Mouse (Mus musculus) lung, embryonic 15.5 days (tissue): ENCODE measurements around the gene Med27. TPM values are rescaled to one million over a fixed set of nuclear protein-coding genes. Genes with fewer than 3 reads are reported as not detected.
"Not testable (repeated sequence)": the region's sequence is repeated elsewhere in the genome, so short reads cannot be mapped to it uniquely, and the experiment has no call there.

Source experiments
- ATAC-seq: fragments of 200-750 bp; cut with Nextera tagmentation; 2 replicates; pipeline ENCODE4 v1.8.0; 2017; ENCODE audit warnings: moderate number of reproducible peaks, borderline replicate concordance; ENCODE audit not compliant: low FRiP score, low TSS enrichment; ENCODE audit errors: extremely low read depth
- H3K27ac ChIP-seq: fragments of 300-500 bp; sonication (generic); 2 replicates; pipeline ENCODE4 v1.5.1; 2015; ENCODE audit warnings: moderate library complexity, mild to moderate bottlenecking, inconsistent platforms
- H3K27me3 ChIP-seq: fragments of 300-500 bp; sonication (generic); 2 replicates; pipeline ENCODE4 v1.6.1; 2015; ENCODE audit warnings: inconsistent platforms
- H3K36me3 ChIP-seq: fragments of 300-500 bp; sonication (generic); 2 replicates; pipeline ENCODE4 v1.6.1; 2015; ENCODE audit warnings: inconsistent platforms
- H3K4me1 ChIP-seq: fragments of 300-500 bp; sonication (generic); 2 replicates; pipeline ENCODE4 v1.6.1; 2015; ENCODE audit warnings: inconsistent platforms
- H3K4me2 ChIP-seq: fragments of 300-500 bp; sonication (generic); 2 replicates; pipeline ENCODE4 v1.6.1; 2015; ENCODE audit warnings: inconsistent platforms, mild to moderate bottlenecking, moderate library complexity
- H3K4me3 ChIP-seq: fragments of 300-500 bp; sonication (generic); 2 replicates; pipeline ENCODE4 v1.5.1; 2015; ENCODE audit warnings: mild to moderate bottlenecking, inconsistent platforms
- H3K9ac ChIP-seq: fragments of 300-500 bp; sonication (generic); 2 replicates; pipeline ENCODE4 v1.6.1; 2015; ENCODE audit warnings: inconsistent platforms
- H3K9me3 ChIP-seq: fragments of 300-500 bp; sonication (generic); 2 replicates; pipeline ENCODE4 v1.6.1; 2016; ENCODE audit warnings: inconsistent platforms
- WGBS: fragments of 180-500 bp; shearing (Covaris S2); methylation state at CpG from one replicate; pipeline ENCODE4 v1.1.7; 2015; 5-methylcytosine and 5-hydroxymethylcytosine counted together
- polyA plus RNA-seq: library from polyadenylated mRNA; unstranded; fragments of >200 nt; fragmentation: Nextera tagmentation; extraction: Ambion mirVana; gene quantifications from 2 replicates; pipeline ENCODE4 v1.2.1, GENCODE M21; 2015

Gene Med27
- polyA plus RNA-seq, 1 experiment from 2014 or later, result 49.5 TPM

DNA sequence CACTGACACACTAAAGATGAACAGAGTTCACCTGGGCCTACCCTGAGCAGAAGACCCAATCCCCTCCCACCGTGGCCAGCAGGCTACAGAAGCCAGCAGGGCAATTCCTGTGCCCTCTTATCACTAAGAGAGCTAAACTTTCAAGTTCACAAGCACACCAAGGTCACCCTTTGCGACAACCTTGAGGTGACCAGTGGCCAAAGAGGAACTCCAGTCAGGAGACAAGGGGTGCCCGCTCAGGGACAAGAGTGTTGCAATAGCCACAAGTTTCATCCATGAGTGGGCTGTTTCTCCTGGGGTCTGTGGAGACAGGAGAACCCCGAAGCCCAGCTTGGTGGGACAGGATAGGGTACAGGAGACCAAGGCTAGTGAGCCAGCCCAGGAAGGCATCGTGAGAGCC is 182.2 kb downstream of the Med27 start:
- Histone ChIP-seq H3K4me2 (no peak overlapping the region), H3K36me3 (no peaks in the 10 kb centered on the region), H3K4me1 (0 out of 2 replicates have a peak, but pooled peaks cover 9% of the 10 kb centered on the region), H3K9ac (no peak overlapping the region), H3K27me3 (no peaks in the 10 kb centered on the region), H3K9me3 (no peaks in the 10 kb centered on the region), H3K4me3 (no peak overlapping the region), H3K27ac (no peak overlapping the region)
- 80% methylated on average over 5 of the region's 5 CpGs for WGBS
- no peak for ATAC-seq

DNA sequence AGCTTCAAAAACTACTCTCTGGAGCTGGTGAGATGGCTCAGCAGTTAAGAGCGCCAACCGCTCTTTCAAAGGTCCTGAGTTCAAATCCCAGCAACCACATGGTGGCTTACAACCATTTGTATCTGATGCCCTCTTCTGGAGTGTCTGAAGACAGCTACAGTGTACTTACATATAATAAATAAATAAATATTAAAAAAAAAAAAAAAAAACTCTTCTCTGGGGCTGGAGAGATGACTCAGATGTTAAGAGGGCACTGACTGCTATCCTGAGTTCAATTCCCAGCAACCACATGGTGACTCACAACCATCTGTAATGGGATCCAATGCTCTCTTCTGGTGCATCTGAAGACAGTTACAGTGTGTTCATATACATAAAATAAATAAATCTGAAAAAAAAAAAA is 183.2 kb downstream of the Med27 start:
- H3K4me1 ChIP-seq, H3K4me2 ChIP-seq, H3K36me3 ChIP-seq, H3K4me3 ChIP-seq, H3K9me3 ChIP-seq, H3K9ac ChIP-seq, H3K27ac ChIP-seq, H3K27me3 ChIP-seq, ATAC-seq: not testable (repeated sequence)
- WGBS, result 92% methylated on average over 2 of the region's 2 CpGs

DNA sequence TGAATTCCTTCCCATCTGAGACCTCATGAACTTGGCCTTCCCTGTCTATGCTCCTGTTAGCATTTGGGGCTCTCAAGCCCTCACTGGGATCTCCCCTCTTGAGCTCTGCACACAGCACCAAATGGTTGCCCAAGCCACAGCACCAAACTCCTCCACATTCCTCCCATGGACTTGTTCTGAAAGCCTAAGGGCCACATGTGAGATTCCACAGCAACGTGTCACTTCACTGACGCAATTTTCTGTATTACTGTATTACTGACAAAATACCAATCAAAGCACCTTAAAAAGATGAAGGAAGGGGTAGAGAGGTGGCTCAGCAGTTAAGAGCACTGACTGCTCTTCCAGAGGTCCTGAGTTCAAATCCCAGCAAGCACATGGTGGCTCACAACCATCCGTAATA is 185.6 kb downstream of the Med27 start:
- no peak overlapping the region for H3K27ac ChIP-seq
- WGBS, result 80% methylated on average over 3 of the region's 3 CpGs
- H3K9me3 ChIP-seq, result no peaks in the 10 kb centered on the region
- H3K4me1 ChIP-seq, result no peaks in the 10 kb centered on the region
- no peaks in the 10 kb centered on the region for H3K27me3 ChIP-seq
- no peak overlapping the region for H3K9ac ChIP-seq
- no peak for ATAC-seq
- no peaks in the 10 kb centered on the region for H3K36me3 ChIP-seq
- H3K4me3 ChIP-seq, result no peak overlapping the region
- H3K4me2 ChIP-seq, result no peak overlapping the region

DNA sequence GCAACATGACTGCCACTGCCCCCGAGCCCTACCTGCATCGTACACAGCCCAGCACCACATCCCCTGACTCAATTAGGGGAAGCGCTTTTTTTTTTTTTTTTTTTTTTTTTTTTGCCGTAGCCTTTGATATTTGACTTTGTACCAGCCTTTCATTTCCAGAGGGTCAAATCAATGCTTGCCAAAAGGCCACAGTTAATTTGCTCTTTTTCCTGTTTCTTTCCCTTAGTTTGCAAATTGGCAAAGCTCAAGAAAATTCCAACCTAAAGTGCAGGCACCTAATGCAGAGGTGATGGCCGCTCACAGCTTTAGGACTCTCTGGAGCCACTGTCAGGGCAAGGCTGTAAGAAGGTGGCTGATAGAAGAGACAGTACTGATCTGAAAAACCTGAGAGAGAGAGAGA is 186.3 kb downstream of the Med27 start:
- H3K27me3 ChIP-seq, result no peaks in the 10 kb centered on the region
- H3K4me1 ChIP-seq, result no peaks in the 10 kb centered on the region
- 67% methylated on average over 5 of the region's 5 CpGs for WGBS
- ATAC-seq, result no peak
- no peak overlapping the region for H3K9ac ChIP-seq
- no peak overlapping the region for H3K4me3 ChIP-seq
- H3K36me3 ChIP-seq, result no peaks in the 10 kb centered on the region
- no peak overlapping the region for H3K27ac ChIP-seq
- H3K9me3 ChIP-seq, result no peaks in the 10 kb centered on the region
- H3K4me2 ChIP-seq, result no peak overlapping the region

DNA sequence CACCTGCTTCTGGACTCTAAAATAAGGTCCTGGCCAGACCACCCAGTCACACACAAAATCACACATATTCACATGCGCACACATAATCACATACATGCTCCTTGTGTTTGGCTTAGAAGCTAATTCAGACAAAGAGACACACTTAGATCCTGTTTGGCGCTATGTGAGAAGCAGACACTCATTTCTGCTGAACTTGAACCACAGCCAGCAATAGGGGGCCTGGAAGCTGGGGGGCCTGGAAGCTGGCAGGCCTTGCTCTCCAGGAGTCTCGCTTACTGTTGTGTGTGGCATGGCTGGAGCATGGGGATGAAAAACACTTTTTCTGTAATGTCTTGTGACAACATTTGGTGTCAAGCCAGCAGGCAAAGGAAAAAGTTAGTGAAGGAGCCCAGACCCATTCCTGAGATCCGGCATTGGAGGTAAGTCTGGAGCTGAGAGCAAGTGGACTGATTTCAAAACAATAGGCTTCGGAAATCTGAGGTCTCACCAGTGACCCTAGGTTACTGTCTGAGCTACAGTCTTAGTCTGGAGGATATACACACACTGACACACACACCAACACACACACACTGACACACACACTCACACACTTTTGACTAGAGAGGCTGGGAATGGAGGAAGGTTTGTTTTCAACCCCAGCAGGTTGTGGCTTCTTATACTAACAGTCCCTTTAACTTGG is 189.1 kb downstream of the Med27 start:
- no peaks in the 10 kb centered on the region for H3K4me1 ChIP-seq
- no peak overlapping the region for H3K27ac ChIP-seq
- H3K36me3 ChIP-seq, result no peaks in the 10 kb centered on the region
- H3K4me2 ChIP-seq, result no peak overlapping the region
- no peaks in the 10 kb centered on the region for H3K27me3 ChIP-seq
- WGBS, result 53% methylated on average over 5 of the region's 5 CpGs
- H3K9ac ChIP-seq, result no peak overlapping the region
- ATAC-seq, result no peak
- H3K9me3 ChIP-seq, result no peaks in the 10 kb centered on the region
- no peak overlapping the region for H3K4me3 ChIP-seq

DNA sequence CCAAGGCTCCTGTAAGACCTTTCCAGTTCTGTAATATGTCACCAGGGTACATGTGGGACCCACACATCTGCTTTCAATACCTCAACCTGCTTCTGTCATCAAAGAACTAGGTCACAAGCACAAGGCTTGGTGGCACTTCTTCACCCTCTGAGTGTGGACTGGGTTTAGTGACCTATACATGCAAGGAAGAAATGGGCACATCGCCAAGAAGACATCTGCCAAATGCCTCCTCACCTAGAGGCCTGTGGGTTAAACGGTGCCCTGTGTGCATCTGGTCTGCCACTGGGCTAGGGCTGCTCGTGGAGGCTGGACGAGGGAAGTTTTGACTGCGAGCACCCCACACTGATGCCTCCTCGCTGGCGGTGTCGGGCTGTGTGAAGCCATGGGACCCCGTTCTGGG is 189.9 kb downstream of the Med27 start:
- no peak for ATAC-seq
- Histone ChIP-seq H3K4me3 (no peak overlapping the region), H3K27ac (no peak overlapping the region), H3K4me2 (no peak overlapping the region), H3K36me3 (no peaks in the 10 kb centered on the region), H3K9me3 (no peaks in the 10 kb centered on the region), H3K4me1 (no peaks in the 10 kb centered on the region), H3K9ac (no peak overlapping the region), H3K27me3 (no peaks in the 10 kb centered on the region)
- WGBS, result 83% methylated on average over 9 of the region's 9 CpGs

DNA sequence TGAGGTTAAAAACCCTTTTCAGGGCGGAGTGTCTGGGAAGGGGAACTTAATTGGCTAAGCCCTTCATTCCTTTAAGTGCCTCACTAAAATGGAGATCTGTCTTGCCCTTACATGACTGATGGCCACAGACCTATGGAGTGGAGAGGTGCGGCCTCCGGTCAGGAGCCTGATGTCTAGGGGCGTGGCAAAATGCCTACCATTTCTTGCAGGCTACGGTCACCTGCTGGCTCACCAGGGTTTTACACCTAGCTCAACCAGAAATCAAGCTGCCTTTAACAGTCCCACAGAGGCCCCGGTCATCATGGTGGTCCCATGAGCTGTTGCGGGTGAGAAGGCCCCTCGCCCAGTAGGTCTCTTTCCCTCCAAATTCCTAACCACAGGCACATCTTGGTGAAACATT is 190.7 kb downstream of the Med27 start:
- ATAC-seq, result no peak
- no peaks in the 10 kb centered on the region for H3K4me1 ChIP-seq
- H3K27me3 ChIP-seq, result no peaks in the 10 kb centered on the region
- no peak overlapping the region for H3K4me3 ChIP-seq
- H3K36me3 ChIP-seq, result no peaks in the 10 kb centered on the region
- 77% methylated on average over 8 of the region's 8 CpGs for WGBS
- H3K4me2 ChIP-seq, result no peak overlapping the region
- no peaks in the 10 kb centered on the region for H3K9me3 ChIP-seq
- H3K27ac ChIP-seq, result no peak overlapping the region
- no peak overlapping the region for H3K9ac ChIP-seq

DNA sequence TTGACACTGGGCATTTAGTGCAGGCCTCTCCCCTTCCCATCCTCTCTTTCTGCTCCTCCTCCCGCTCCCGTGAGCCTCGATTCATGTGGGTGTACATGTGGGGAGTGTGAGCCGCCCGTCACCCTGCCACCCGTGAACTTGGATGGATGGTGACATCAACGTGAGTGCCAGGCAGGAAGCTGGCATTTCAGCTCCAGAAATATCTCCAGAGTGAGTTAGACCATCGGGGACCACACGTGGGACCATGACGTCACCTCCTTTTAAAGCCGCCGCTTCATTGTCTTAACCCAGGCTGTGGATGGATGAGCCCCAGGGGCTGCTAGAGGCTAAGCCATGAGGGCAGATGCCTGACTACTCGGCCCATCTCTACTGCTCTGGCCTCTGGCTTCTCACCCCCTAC is 195.4 kb downstream of the Med27 start:
- 67% methylated on average over 13 of the region's 13 CpGs for WGBS
- Histone ChIP-seq H3K4me1 (no peaks in the 10 kb centered on the region), H3K9ac (no peak overlapping the region), H3K27me3 (no peaks in the 10 kb centered on the region), H3K36me3 (no peaks in the 10 kb centered on the region), H3K4me2 (no peak overlapping the region), H3K4me3 (no peak overlapping the region), H3K9me3 (no peaks in the 10 kb centered on the region), H3K27ac (no peak overlapping the region)
- no peak for ATAC-seq

DNA sequence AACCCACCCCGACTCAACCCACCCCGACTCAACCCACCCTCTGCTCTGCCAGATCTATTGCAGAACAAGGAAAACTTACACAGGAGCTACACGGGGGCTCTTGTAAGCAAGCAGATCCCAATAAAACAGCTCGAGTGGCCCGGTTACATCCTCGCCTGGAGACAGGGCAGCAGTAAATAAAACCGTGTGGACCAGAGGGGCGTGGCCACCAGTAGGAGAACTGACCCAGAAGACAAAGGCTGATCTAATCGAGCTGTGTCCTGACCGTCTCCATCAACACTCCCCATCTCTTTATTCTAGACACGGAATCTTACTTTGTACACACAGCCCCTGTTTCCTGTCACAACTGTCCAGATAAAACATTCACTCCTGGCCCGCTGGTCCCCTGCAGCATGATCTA is 200.0 kb downstream of the Med27 start:
- WGBS, result 14% methylated on average over 12 of the region's 12 CpGs
- no peak overlapping the region for H3K9ac ChIP-seq
- H3K27me3 ChIP-seq, result no peaks in the 10 kb centered on the region
- H3K4me3 ChIP-seq, result no peak overlapping the region
- H3K27ac ChIP-seq, result no peak overlapping the region
- no peaks in the 10 kb centered on the region for H3K4me1 ChIP-seq
- H3K36me3 ChIP-seq, result no peaks in the 10 kb centered on the region
- 0 out of 2 replicates have a peak overlapping the region, but pooled peaks have one; percentile 4 for H3K4me2 ChIP-seq
- ATAC-seq, result no peak
- no peaks in the 10 kb centered on the region for H3K9me3 ChIP-seq

DNA sequence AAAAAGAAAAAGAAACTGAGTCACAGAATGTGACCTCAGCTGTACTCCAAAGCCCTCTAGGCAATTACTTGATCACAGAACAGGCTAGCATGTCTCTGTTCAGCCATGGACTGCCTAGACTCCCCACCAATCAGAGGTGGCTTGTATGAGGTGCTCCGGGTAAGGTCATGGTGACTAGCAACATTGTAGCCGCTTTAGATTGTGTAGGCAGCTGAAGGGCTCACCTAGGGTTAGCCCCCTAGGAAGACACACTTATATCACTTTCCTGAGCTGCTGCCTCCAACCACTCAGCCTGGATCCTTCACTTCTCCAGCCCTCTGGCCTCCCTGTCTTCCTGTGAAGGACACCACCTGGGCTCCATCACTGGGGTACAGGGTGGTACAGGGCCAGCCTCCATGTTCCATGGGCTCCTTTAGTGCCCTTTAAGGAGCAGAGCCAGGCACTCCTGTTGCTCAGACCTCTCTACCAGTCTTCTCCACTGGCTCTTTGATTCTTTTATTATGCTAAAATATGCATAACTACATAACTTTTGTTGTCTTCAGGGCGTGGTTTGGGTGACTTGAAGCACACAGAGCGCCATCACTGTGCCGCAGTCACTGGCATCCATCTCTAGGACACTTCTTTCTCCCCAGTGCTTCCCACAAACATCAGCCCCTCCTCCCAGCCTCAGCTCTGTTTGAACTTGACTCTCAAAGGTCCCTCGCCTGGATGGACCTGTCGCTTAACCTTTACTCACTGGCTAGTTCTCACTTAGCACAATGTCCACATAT is 205.4 kb downstream of the Med27 start:
- no peak overlapping the region for H3K9ac ChIP-seq
- no peak overlapping the region for H3K27ac ChIP-seq
- no peaks in the 10 kb centered on the region for H3K27me3 ChIP-seq
- no peak for ATAC-seq
- 64% methylated on average over 7 of the region's 7 CpGs for WGBS
- no peaks in the 10 kb centered on the region for H3K4me1 ChIP-seq
- H3K4me3 ChIP-seq, result no peak overlapping the region
- no peaks in the 10 kb centered on the region for H3K36me3 ChIP-seq
- no peak overlapping the region for H3K4me2 ChIP-seq
- H3K9me3 ChIP-seq, result no peaks in the 10 kb centered on the region

DNA sequence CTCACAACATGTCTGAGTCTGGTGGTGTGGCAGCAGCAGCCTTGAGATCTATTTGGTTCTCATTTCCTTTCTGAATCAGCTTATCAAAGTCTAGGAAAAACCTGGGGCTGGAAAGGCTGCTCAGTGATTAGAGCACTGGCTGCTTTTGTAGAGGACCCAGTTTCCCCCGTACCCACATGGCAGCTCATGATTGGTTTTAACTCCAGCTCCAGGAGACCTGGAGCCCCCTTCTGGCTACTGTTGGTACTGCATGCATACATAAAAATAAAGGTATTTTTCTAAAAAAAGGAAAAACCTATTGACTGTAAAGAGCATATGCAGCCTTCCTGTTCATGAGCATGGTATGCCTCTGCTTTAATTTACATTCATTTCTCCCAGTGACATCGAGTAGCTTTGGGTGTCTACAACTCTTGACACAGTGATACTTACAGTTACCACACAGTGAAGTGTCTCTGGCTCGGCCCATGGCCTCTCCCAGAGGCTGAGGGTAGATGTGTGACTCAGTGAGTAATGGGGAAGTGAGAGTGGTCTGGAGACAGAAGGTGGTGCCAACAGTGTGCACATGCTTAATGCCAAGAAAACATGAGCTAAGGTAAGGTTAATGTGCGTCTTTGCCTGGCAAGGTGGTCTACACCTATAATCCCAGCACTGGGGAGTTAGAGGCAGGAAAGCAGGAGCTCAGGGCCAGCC is 207.5 kb downstream of the Med27 start:
- H3K36me3 ChIP-seq, result no peaks in the 10 kb centered on the region
- H3K27ac ChIP-seq, result no peak overlapping the region
- no peaks in the 10 kb centered on the region for H3K27me3 ChIP-seq
- no peak overlapping the region for H3K4me2 ChIP-seq
- H3K9me3 ChIP-seq, result no peaks in the 10 kb centered on the region
- H3K9ac ChIP-seq, result no peak overlapping the region
- H3K4me3 ChIP-seq, result no peak overlapping the region
- 62% methylated on average over 4 of the region's 4 CpGs for WGBS
- H3K4me1 ChIP-seq, result no peaks in the 10 kb centered on the region
- ATAC-seq, result no peak

DNA sequence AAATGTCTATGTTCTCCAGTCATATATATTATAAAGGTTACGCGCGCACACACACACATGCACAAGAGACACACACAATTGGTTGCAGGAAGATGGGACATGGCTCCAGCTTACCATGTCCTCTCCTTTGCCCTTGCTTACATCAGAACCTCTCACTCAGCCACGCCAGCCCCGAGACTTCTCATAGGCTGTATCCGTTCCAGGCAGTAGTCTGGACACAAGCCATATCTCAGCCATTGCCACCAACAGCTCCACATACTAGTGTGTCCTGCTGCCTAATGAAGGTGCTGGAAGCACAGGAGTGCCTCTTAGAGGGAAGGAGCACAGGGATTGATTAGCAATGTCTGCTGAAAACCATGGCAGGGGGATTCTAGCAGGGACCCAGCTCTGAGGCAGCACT is 211.9 kb downstream of the Med27 start:
- no peak for ATAC-seq
- H3K4me1 ChIP-seq, result 0 out of 2 replicates have a peak, but pooled peaks cover under 1% of the 10 kb centered on the region
- H3K9ac ChIP-seq, result no peak overlapping the region
- H3K27me3 ChIP-seq, result no peaks in the 10 kb centered on the region
- no peak overlapping the region for H3K27ac ChIP-seq
- no peak overlapping the region for H3K4me3 ChIP-seq
- no peak overlapping the region for H3K4me2 ChIP-seq
- no peaks in the 10 kb centered on the region for H3K9me3 ChIP-seq
- H3K36me3 ChIP-seq, result no peaks in the 10 kb centered on the region
- WGBS, result 73% methylated on average over 6 of the region's 6 CpGs
